ENCODE assay signal across 29 mouse cellular contexts in the genomic region with DNA sequence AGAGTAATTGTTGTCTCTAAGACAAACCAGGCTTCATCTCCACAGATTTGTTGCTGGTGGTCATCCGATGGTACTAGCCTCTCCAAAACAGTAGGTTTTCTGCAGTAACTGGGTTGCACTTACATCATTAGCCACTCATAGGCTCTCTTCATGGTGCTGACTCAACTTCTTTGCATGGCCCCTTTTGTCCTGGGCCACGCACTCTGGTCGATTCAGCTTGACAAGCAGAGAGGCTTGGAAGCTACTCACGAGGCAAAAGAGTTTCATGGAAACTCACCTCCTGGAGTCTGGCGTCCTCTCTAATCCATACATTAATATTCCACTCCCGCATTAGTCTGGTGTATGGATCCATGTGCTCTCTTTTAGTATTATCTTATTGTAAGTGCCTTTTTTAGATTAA.
"Had no signal": no experiment of that assay in that cellular context is flagged by ENCODE, and none has a peak within 500 bp of the region (broad histone marks: within the 10 kb centered on the region; RNA-seq: fewer than 3 reads in every experiment).

No protein-coding gene starts in this region.

- H3K4me1 ChIP-seq: heart, embryonic 12.5 days; heart, embryonic 13.5 days; heart, embryonic 15.5 days; hindbrain, embryonic 10.5 days; hindbrain, embryonic 12.5 days; hindbrain, embryonic 13.5 days; hindbrain, embryonic 15.5 days; intestine, embryonic 15.5 days; kidney, embryonic 15.5 days had no signal

- DNase-seq: heart, postnatal 10 days; heart, postnatal 14 days; heart, postnatal 36 days; heart, postnatal 4 days; kidney, adult 11 months; kidney, adult 2 months; kidney, adult 8-10 months; kidney, adult 9 months; kidney, postnatal 10 days; kidney, postnatal 14 days; kidney, postnatal 25 days; kidney, postnatal 36 days; kidney, postnatal 4 days; layer of hippocampus, adult 9-11 months; layer of hippocampus, postnatal 36 days had no signal

- H3K27me3 ChIP-seq: heart, embryonic 12.5 days; heart, embryonic 13.5 days; heart, embryonic 15.5 days; hindbrain, embryonic 12.5 days; hindbrain, embryonic 13.5 days; hindbrain, embryonic 15.5 days; intestine, embryonic 15.5 days; kidney, embryonic 15.5 days had no signal

- H3K4me3 ChIP-seq: heart, embryonic 12.5 days; heart, embryonic 13.5 days; heart, embryonic 15.5 days; hindbrain, embryonic 10.5 days; hindbrain, embryonic 12.5 days; hindbrain, embryonic 13.5 days; hindbrain, embryonic 15.5 days; intestine, embryonic 15.5 days; kidney, embryonic 15.5 days; layer of hippocampus, adult 2 months; left cerebral cortex, adult 2 months had no signal

- H3K9me3 ChIP-seq: heart, embryonic 15.5 days; hindbrain, embryonic 12.5 days; hindbrain, embryonic 15.5 days; intestine, embryonic 15.5 days; kidney, embryonic 15.5 days had no signal

- H3K27ac ChIP-seq: heart, embryonic 13.5 days; heart, embryonic 15.5 days; hindbrain, embryonic 10.5 days; hindbrain, embryonic 12.5 days; hindbrain, embryonic 13.5 days; hindbrain, embryonic 14.5 days; hindbrain, embryonic 15.5 days; hindbrain, postnatal 0 days; intestine, embryonic 15.5 days; kidney, embryonic 15.5 days; kidney, postnatal 0 days; layer of hippocampus, adult 2 months; left cerebral cortex, adult 2 months had no signal

- H3K36me3 ChIP-seq: heart, embryonic 12.5 days; heart, embryonic 13.5 days; heart, embryonic 15.5 days; hindbrain, embryonic 10.5 days; hindbrain, embryonic 12.5 days; hindbrain, embryonic 13.5 days; hindbrain, embryonic 15.5 days; intestine, embryonic 15.5 days; kidney, embryonic 15.5 days had no signal
